Mouse (Mus musculus) retina, postnatal 7 days (tissue): ENCODE measurements around the gene Hras.

Source experiments
- DNase-seq: peaks from one replicate; pipeline ENCODE4 v3.0.0-alpha.2; 2012; ENCODE audit warnings: low read depth, low spot score

The Hras gene

DNA sequence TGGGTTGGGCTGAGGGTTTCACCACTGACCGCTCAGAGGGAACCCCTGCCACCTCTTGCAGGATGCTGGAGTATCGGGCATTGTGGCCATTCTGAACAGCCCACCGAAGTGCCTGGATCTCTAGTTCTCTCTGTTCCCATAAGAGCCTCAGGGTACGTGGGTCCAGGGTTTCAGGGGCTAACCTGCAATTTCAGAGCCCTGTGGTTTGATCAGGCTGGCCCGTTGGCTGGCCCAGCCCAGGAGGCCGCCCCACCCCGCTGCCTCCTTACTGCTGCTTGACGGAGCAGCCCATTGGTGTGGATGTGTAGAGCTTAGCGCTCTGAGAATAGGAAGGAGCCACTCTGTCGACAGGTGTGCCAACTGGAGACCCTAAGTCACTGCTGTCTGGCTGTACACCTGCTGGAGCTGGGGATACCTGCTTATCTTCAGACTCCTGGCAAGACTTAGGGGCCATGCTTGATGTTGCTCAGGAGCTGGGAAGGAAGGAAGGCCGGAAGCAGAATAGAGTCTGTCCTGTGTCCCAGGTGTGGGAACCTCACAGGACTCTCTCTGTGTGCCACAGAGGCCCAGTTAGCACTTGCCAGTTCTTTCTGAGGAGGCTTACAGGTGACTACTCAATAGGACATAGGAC is 19.9 kb upstream of the Hras start, which contains the start of gene Lmntd2:
Gene Lmntd2, minus strand, starts transcription at position 476 of the 631 bp plus-strand sequence.
- no peak for DNase-seq

DNA sequence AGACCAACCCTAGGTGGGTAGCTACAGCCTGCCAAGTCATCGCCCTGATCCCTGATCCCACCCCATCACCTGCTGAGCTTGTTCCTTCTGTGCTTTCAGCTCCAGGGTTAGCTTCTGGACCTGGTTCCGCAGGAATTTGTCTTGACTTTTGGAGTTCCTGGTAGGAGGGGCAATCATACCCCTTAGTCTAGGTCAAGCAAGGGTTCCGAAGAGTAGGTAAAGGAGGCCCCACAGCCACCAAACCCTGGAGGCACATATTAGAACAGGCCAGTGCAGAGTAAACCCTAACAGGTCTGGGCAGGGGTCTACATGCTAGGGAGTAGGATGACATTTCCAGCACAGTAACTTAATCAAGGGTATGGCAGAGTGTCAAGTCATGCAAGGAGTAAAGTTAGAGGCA is 19.3 kb upstream of the Hras start:
- DNase-seq = no peak

DNA sequence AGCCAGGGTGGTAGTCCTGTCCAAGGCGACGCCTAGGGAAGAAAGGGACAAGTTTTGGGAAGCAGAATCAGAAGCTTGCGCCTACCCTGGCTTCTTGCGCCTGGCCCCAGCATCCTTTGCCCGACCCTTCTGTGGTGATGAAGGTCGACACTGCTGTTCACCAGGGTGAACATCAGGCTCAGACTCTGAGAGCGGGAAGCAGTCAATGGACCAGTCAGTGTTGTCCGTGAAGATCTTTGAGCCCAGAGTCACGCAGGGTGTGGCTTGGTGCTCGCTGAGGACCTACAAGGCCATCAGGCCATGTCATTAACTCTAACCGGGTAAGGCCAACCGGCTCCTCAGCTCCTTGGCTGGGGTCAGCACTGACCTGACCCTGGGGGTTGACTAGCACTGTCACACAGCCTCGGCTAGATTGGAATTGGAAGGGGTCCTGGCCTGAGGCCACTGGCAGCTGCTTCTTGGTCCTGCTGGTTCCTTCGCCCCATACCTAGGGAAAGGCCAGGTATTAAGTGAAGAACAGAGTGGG is 16.9 kb upstream of the Hras start:
- DNase-seq = no peak

DNA sequence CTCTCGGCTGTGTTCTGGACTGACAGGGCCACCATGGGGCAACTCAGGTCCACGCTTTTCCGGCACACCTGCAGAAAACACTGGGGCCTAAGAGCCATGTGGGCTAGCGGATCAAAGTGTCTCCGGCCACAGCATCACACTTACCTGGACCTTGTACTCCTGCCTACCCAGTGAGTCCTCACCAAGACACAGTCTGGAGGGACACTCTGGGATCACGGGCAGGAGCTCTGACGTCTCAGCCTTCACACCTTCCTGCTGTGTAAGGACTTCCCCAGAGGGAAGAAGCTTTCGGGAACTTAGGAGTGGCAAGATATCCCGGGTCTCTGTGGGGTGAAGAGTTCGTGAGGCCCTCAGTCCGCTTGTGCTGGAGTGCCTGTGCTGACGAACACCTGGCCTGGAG is 16.3 kb upstream of the Hras start:
- no peak for DNase-seq

DNA sequence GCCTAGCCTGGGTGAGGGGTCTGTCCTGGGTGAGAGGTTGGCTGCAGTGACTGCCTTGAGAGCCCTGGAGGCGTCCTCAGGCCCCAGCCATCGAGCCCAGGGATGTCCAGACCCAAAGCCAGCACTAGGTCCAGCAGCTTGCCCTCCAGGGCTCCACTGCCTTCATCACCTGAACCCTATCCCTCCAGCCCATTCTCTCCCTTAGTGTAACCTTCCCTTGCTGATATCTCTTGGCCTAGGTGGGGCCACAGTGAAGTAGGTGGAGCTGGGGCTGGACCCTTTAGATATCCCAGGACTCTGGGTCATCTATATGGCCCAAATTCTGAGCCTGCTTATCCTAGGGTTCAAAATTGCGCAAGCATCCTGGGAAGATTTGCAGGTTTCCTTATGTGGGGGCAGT is 15.7 kb upstream of the Hras start:
- no peak for DNase-seq

DNA sequence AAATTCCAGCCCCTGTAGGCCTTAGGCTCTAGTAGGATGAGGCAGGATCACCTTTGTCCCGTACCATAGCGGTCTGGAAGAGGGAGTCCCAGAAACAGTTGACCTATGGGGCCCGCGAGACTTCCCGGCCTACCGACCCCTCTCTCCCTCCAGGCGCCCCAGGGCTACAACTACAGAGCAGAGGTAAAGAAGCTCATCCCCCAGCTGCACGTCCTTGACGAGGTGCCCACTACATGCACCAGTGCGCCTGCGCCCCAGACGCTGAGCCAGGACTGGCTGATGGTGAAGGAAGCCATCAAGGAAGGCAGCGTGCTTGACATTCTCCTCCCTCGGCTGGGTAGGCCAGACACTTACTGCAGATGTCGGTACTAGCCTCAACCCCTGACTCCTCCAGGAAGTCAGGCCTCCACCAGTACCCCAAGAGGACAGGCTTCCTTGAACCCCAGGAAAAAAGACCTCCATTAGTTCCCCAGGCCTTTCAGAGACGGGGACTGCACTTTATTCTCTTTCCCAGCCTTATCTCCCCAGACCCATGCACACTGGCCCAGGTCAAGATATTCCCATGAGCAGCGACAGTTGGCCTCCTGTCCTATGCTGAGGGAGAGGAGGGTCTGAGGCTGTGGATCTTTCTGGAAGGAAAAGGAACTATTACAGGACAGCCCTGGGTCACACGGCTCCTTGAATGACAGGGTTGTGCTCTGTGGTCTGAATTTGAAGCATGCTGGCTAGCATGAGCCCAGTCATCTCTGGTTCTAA is 12.6 kb upstream of the Hras start:
- DNase-seq = no peak

DNA sequence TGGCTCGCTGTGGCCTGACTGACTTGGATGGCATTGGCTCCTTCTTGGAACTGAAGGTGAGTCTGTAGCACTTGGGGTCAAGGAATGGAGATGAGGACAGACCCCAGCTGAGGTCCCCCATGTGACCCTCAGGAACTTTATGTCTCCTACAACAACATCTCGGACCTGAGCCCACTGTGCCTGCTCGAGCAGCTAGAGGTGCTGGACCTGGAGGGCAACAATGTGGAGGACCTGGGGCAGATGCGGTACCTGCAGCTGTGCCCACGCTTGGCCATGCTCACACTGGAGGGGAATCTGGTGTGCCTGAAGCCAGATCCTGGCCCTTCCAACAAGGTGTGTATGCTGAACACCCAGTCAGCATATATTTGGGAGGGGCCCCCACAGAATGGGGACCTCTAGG is 11.7 kb upstream of the Hras start:
- no peak for DNase-seq

DNA sequence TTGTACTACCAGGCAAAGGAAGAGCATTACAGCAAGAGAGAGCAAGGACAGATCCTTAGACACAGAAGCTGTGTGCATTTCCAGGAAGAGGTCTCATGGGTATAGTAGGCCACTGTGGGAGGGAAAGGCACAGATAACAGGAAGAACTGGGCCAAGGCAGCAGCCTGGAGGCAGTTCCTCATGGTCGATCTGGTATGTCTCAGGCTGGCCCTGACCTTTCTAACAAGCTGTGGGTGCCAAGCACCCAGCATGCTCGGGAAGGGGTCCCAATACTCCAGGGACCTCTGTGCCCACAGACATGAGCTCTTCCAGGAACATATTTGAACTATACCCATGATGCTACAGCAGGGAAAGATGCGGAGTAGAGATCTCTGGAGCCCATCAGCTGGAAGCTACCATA is 10.7 kb upstream of the Hras start:
- no peak for DNase-seq

DNA sequence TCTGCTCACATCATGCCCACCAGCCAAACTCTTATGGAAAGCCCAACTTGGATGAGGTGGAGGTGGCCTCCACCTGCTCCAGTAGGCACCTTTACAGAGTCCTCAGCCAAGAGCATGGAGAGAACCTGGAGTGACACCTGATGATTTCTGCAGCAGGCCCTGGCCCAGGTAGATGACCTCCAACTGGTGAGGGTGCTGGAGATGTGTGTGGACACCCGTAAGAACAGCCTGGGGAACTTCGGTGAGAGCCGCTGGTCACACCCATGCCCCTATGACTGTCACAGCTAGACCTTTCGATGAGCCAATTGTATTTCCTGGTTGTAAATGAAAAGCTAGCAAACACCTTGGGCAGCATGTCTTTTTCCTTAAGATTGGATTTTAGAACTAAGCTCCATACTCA is 4.3 kb upstream of the Hras start:
- DNase-seq = no peak

DNA sequence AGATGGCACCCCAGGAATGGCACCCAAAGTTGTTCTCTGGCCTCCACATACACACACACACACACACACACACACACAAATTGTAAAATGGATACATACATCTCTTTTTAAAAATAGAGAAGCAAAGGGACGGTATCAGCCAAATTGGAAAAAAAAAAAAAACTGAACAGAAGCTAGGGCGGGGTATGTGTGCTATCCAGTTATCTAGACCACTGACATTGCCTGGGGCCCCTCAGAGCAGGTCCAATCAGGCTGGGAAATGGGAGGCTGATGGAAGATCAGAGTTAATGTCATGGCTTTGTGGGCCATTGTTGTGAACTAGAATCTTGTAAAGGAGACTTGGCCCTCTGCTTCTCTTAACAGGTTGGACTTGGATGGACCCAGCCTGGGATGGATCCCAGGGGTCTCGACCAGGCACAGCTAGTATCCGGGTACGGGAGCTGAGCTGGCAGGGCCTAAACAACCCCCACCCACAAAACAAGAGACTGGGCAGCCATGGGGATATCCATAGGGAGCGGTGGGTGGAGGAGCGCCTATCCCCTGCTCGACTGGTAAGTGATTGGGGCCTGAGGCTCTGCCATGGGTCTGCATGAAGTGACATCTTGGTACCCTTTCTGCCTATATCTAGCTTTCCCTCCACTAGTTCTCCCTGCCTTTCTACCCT is 2.9 kb upstream of the Hras start:
- DNase-seq = no peak

DNA sequence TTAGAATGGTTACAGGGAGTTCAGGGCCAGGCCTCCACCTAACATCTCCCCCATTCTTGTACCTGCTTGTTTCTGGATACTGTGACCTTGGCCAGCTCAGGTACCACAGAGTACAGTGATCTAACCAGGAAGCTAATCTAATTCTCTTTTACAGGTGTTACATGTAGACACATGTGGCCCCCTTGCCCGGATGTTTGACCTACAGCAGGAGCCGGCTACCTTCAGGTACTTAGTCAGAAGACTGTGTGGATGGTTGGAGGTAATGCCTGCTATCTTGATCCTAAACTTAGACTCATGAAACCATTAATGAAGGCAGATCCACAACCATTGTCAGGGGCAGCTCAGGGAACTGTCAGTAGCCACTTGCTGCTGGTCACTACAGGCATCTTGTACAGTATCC is 1.9 kb upstream of the Hras start:
- DNase-seq = no peak

DNA sequence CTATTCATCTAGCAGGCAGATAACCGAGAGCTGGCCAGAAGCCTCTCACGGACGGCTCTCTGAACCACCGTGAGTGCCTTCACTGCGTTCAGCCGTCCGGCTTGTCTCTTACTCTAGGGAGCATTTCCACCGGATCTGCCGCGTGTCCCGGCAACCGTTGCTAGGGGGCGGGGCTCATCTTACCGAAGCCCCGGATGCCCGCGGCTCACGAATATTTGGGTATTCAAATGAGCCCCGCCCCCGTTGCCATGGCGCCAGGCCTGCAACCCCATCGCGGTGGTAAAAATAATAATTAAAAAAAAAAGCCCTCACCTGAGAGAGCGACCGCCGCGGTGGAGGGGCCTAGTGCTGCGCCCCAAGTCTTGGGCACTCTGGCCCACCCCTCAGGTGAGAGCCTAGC is 1.0 kb upstream of the Hras start:
- peak; percentile 70 for DNase-seq

DNA sequence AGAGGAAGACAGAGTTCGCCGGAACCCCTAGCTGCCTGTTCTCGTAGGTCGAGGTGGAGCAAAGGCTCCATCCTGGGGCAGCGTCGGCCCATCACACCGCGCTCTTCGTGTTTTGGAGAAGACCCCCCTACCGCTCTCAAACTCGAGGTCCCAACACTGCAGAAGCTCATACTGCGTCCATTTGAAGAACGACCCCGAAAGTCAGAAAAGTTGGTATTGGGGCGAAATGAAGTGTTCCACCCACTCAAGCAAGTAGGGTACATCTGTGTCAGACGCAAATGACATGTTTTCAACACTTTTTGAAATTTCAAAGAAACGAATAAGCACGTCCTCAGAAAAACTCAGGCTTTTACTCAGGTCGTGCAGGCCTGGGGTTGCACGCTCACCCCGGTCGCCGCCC is 604 bp upstream of the Hras start:
- DNase-seq = no peak

DNA sequence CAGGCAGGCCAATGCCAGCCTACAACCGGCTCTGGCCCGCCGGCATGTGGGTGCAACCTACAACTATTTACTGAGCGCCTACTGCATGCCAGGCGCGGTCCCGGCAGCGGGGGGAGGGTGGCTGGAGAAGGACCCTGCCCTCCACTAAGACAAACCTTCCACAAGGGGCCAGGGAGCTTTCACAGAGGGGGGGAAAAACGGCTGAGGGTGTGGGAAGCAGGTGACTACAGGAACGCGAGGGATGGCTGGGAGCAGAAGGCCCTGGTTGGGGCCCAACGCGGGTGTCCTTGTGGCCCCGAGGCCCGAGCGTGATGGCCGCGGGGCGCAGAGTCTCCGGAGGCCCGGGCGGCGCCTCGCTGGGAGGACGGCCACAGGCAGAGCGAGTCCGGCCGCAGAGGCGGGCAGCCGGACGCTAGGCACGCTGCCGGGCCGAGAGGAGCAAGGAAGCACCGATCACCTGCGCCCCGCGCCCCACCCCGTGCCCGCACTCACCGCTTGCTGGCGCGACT is 403 bp downstream of the Hras start:
- DNase-seq = no peak

DNA sequence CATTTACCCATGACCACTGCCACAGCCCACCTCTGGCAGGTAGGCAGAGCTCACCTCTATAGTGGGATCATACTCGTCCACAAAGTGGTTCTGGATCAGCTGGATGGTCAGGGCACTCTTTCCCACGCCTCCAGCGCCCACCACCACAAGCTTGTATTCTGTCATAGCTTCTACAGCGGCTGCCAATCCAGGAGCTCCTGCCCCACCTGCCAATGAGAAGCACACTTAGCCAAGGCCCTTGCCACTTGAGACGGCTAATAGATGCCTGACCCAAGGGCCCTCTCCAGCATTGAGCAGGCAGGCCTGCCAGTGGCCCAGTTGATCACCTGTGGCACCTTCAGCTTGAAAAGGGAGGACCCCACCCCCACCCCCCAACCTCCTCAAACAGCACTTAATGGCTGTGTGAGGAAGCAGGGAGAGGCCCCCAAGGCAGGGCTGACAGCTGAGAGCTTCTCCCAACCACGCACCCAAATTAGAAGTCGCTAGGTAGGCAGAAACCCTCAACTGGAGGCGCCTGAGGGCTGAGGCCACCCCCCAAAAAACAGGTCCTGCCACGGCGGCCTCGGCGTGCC is 943 bp downstream of the Hras start:
- DNase-seq = no peak

DNA sequence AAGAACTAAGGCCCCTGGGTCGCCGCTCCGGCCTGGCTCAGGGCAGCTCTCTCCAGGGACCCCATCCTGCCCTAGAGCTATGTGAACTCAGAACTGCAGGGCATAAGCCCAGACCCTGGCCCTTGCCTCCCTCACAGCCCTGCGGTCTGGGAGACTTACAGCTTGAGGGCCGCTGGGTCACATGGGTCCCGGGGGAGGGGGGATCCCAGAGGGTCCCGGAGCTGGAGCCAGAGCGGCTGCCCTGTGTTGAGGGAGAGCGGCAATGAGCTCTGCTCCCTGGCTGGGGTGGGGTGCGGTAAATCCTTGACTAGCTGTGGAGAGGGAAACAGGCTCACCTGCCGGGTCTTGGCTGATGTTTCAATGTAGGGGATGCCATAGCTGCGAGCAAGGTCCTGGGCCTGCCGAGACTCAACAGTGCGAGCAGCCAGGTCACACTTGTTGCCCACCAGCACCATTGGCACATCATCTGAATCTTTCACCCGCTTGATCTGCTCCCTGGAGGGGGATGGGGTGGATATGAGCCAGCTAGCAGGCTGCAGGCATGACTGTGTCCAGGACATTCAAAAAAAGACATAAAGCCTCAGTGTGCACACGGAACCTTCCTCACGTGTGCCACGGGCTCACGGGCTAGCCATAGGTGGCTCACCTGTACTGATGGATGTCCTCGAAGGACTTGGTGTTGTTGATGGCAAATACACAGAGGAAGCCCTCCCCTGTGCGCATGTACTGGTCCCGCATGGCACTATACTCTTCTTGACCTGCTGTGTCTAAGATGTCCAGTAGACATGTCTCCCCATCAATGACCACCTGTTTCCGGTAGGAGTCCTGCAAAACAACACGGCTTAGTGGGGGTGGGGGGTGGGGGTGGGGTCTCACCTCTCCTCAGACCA is 1.8 kb downstream of the Hras start:
- no peak for DNase-seq

DNA sequence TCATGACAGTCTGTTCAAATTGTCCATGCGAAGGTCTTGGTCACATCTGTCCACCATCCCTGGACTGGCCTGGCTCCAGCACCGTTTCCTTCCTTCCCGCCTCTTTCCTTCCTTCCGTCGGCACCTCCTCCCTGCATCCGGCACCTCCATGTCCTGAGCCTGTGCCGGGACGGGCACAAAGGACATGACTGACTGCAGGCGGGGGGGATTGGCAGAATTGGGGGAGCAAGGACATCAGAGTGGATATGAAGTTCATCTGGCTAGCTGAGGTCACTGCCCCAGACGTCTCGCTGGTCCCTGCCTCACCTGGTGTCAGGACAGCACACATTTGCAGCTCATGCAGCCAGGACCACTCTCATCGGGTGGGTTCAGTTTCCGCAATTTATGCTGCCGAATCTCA is 2.8 kb downstream of the Hras start:
- DNase-seq = no peak

DNA sequence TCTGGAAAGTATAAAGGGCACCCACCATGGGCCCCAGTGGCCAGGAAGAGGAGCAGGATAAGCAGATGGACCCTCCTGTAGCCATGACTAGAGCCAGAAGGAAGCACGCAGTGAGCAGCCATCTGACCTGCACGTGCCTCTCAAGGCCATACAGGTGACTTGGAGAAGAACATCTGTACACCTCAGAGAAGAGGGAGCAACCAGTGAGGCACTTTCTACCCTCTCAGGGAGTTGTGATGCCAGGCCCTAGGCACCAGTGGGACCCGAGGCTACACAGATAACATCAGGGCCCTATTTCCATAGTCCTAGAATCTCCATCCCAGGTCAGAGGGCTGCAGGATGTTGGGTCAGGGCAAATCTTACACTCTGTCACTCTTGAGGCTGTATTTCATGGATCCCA is 3.6 kb downstream of the Hras start:
- no peak for DNase-seq

DNA sequence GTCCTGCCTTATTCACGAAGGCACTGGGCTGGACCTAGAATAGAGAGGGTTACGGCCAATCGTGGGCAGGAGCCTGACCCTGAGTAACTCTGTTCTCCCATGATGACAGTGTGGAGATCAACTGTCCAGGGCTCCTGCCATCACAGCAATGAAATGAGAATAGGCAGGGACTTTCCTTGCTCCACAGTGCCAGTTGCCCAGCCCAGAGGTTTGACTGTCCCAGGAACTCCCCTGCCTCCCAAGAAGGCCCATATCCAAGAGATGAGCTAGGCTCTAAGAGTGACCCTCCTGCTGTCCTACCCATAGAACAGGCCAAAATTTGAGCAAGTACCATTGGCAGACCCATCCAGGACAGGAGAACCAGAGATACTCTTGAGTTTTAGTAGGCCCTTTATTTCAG is 5.1 kb downstream of the Hras start:
- no peak for DNase-seq

DNA sequence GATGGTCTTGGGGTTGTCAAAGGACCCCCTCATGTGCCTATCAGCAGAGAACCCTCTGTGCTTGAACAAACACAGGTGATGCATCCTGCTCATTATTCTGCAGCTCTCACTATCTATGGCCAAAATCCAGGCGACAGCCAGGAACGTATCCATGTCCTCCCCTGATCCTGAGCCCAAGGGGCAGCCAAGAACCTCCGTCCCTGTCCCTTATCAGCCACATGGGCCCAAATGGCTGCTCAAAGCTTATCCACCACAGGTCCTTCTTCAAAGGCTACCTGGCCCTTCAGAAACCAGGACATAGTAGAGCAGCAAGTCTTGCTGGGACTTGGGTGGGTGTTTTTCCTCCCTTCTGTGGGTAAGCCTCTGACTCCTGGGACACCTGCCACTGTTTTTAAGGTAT is 5.6 kb downstream of the Hras start:
- DNase-seq = no peak

DNA sequence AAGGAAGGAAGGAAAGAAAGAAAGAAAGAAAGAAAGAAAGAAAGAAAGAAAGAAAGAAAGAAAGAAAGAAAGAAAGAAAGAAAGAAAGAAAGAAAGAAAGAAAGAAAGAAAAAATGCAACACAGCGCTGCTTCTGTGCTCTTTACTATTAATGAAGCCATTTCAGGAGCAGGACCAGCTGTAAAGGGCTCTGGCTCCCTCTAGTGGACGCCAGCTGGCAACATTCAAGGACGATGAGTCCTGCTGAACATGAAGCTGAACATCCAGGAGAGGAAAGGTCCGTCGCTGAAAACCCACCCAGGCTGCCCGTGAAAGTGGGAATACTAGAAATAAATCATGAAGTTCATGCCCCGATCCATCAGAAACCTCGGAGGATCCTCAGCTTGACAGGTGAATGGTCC is 17.6 kb downstream of the Hras start:
- peak; percentile 82 for DNase-seq
